Mouse (Mus musculus): ENCODE data around the gene Pqlc2.

- TF ChIP-seq POLR2A (IDR thresholded peaks at IDR 0.05; ENCODE audit: extremely low read depth, insufficient read depth, low read length) (peak; percentile 96), CTCF (IDR thresholded peaks at IDR 0.05; ENCODE audit: low read depth, low read length) (no peak)
Measured at GRCm38 (mm10) chr4:139310171-139310898, at the start of gene Pqlc2, which contains the start of gene Akr7a5.

Data from liver, adult 2 months (tissue).